Mouse (Mus musculus) myocyte (in vitro differentiated cells): ENCODE results near the gene Dnaja2.

Experiments
- CEBPB ChIP-seq: IDR thresholded peaks from 2 replicates; pipeline ENCODE4 v1.6.1; 2011; ENCODE audit warnings: mild to moderate bottlenecking, moderate library complexity; ENCODE audit not compliant: poor library complexity, insufficient read depth, severe bottlenecking
- E2F4 ChIP-seq: IDR thresholded peaks from one replicate; pipeline ENCODE4 v1.6.1; 2011; ENCODE audit warnings: mild to moderate bottlenecking, control low read depth, moderate library complexity; ENCODE audit not compliant: insufficient read depth
- MAX ChIP-seq: IDR thresholded peaks from one replicate; pipeline ENCODE4 v1.6.1; 2011; ENCODE audit warnings: low read depth, mild to moderate bottlenecking, control low read depth
- MYOD1 ChIP-seq, 3 experiments: IDR thresholded peaks; one replicate each; pipeline ENCODE4 v1.6.1; 2011; ENCODE audit warnings: control low read depth in 2 of 3, low read depth in 2 of 3, mild to moderate bottlenecking in 2 of 3, moderate library complexity in 1 of 3; ENCODE audit not compliant: insufficient read length in 2 of 3, control insufficient read depth in 1 of 3
- MYOG ChIP-seq, 3 experiments: IDR thresholded peaks; one replicate each; pipeline ENCODE4 v1.6.1; 2011; ENCODE audit warnings: control low read depth in 2 of 3, low read depth in 2 of 3, mild to moderate bottlenecking in 2 of 3; ENCODE audit not compliant: insufficient read length in 2 of 3, control insufficient read depth in 1 of 3, insufficient read depth in 1 of 3
- POLR2A ChIP-seq: IDR thresholded peaks from one replicate; pipeline ENCODE4 v1.6.1; 2011; ENCODE audit warnings: low read depth, mild to moderate bottlenecking, control low read depth, moderate library complexity; ENCODE audit not compliant: insufficient read length
- POLR2AphosphoS2 ChIP-seq: IDR thresholded peaks from one replicate; pipeline ENCODE4 v1.6.1; 2011; ENCODE audit warnings: low read depth, control low read depth; ENCODE audit not compliant: insufficient read length
- REST ChIP-seq: IDR thresholded peaks from one replicate; pipeline ENCODE4 v1.6.1; 2011; ENCODE audit warnings: mild to moderate bottlenecking, control low read depth, moderate library complexity; ENCODE audit not compliant: insufficient read depth, insufficient read length
- SRF ChIP-seq: IDR thresholded peaks from one replicate; pipeline ENCODE4 v1.6.1; 2011; ENCODE audit warnings: low read depth; ENCODE audit not compliant: control insufficient read depth, insufficient read length
- TCF12 ChIP-seq: IDR thresholded peaks from one replicate; pipeline ENCODE4 v1.6.1; 2011; ENCODE audit warnings: mild to moderate bottlenecking, control low read depth; ENCODE audit not compliant: poor library complexity, insufficient read depth, severe bottlenecking
- USF1 ChIP-seq: IDR thresholded peaks from one replicate; pipeline ENCODE4 v1.6.1; 2011; ENCODE audit warnings: low read depth, mild to moderate bottlenecking, control low read depth, moderate library complexity

DNA sequence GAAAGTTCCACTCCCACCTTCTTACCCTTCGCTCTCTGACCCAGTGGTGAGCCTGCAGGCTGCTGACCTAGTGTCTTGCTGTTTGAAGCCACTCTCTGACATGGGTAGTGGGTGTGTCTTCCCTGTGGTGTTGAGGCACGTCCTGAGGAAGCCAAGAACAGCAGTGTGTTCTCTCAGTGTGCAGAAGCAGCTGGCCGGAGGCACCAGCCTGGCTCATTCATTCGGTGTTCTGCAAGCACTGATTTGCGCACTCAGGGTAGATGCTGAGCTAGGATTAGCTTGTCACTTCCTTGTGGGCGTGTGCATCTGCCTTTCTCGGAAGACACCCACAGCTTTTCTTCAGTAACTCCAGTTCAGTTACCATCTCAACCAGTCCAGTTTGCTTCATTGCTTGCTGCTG is 39.8 kb downstream of the Dnaja2 start:
- TF ChIP-seq POLR2A (no peak), POLR2AphosphoS2 (no peak), MYOG (IDR thresholded peaks at IDR 0.05; ENCODE audit: control insufficient read depth in 1 of 3, insufficient read depth in 1 of 3, insufficient read length in 2 of 3, low read depth in 2 of 3) (no peak), MAX (no peak), MYOD1 (IDR thresholded peaks at IDR 0.05; ENCODE audit: control insufficient read depth in 1 of 3, insufficient read length in 2 of 3, low read depth in 2 of 3) (no peak), E2F4 (no peak), USF1 (no peak), TCF12 (no peak), REST (no peak), CEBPB (no peak), SRF (no peak)
